Mouse (Mus musculus) layer of hippocampus, adult 11-12 months (tissue): ENCODE results near the gene 9030025P20Rik.
"Not testable (repeated sequence)": the region's sequence is repeated elsewhere in the genome, so short reads cannot be mapped to it uniquely, and the experiment has no call there.

Experiments used
- DNase-seq: peaks from one replicate; pipeline ENCODE4 v3.0.0; 2022; ENCODE audit warnings: low spot score

Gene 9030025P20Rik

GRCm38 (mm10) chr17:14990116-14990702 is 11.9 kb downstream of the 9030025P20Rik start:
- peak; percentile 21 for DNase-seq

GRCm38 (mm10) chr17:14992522-14993138 is 14.4 kb downstream of the 9030025P20Rik start:
- not testable (repeated sequence) for DNase-seq

DNA sequence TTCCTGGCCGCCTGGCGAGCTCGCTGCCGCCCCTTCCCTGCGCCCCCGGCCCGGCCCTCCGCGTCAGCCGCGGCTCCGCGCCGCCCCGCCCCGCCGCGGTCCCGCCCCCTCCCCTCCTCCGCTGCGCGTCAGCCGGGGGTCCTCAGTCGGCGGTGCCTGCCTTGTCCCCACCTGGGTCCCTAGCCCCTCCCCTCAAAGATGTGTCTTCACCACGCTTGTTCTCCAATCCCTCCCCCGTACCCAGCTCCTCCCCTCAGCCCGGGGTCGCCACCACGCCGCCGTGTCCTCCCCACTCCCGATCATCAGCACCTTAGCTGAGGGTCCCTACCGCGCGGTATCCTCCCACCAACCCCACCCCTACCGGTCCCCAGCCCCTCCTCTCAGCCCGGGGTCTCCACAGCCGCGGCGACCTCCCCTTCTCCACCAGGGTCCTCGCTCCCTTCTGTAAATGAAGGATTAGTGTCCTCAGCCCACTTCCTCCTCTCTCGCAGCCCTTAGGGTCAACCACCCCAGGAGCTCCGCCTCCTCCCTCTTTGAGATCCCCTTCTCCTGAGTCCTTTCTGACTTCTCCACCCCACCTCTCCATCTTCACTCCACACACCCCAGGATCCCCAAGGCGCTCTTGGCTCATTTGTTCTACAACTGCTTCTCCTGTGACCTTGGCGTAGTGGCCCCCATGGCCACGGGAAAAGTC is 15.0 kb downstream of the 9030025P20Rik start:
- not testable (repeated sequence) for DNase-seq

DNA sequence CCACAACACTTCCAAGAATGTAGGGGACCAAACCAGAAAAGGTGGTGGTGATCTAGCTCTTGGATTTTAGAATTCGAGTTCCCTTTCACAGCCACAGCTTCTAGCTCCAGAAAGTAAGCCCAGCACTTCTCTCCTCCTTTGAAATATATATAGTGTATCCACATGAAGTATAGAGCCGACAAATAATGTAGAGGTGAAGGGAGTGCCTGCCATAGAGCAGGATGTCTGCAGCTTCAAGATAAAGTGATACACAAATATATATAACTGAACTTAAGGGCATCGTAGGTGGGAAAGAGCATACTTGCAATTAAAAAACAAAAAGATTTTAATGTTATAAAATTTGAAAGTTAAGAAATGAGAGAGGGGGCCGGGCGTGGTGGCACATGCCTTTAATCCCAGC is 15.9 kb downstream of the 9030025P20Rik start:
- not testable (repeated sequence) for DNase-seq

DNA sequence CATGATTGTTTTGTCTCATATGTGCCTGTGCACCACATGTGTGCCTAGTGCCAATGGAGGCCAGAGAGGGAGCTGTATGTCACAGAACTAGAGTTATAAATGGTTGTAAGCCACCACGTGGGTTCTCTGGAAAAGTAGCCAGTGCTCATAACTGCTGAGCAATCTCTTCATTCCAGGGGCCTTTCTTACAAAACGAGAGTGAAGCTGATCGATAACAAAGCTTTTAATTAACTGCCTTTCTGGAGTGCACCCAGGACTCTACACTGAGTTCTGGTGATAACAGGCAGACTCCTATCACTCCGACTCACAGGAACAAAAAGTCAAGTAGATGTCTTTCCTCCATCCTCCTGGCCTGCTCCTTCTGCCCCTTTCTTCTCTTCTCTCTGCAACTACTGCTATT is 21.8 kb downstream of the 9030025P20Rik start:
- not testable (repeated sequence) for DNase-seq

GRCm38 (mm10) chr17:15009088-15009487 is 30.8 kb downstream of the 9030025P20Rik start:
- DNase-seq, result not testable (repeated sequence)

GRCm38 (mm10) chr17:15009706-15010413 is 31.6 kb downstream of the 9030025P20Rik start, which contains the start of gene Gm3435:
TSS of gene Gm3435 (plus strand) at chr17:15010176.
- DNase-seq, result not testable (repeated sequence)

GRCm38 (mm10) chr17:15021503-15022220 is 43.4 kb downstream of the 9030025P20Rik start:
- peak; percentile 53 for DNase-seq

- not testable (repeated sequence) for DNase-seq
Measured at GRCm38 (mm10) chr17:15023878-15024492, 45.7 kb downstream of the 9030025P20Rik start.

- not testable (repeated sequence) for DNase-seq
Measured at GRCm38 (mm10) chr17:15024502-15025193, 46.4 kb downstream of the 9030025P20Rik start.

GRCm38 (mm10) chr17:15025513-15025912 is 47.2 kb downstream of the 9030025P20Rik start:
- DNase-seq, result not testable (repeated sequence)

DNA sequence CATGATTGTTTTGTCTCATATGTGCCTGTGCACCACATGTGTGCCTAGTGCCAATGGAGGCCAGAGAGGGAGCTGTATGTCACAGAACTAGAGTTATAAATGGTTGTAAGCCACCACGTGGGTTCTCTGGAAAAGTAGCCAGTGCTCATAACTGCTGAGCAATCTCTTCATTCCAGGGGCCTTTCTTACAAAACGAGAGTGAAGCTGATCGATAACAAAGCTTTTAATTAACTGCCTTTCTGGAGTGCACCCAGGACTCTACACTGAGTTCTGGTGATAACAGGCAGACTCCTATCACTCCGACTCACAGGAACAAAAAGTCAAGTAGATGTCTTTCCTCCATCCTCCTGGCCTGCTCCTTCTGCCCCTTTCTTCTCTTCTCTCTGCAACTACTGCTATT is 53.1 kb downstream of the 9030025P20Rik start:
- not testable (repeated sequence) for DNase-seq

- DNase-seq, result not testable (repeated sequence)
Measured at GRCm38 (mm10) chr17:15040455-15040854, 62.2 kb downstream of the 9030025P20Rik start.
